Mouse (Mus musculus) adrenal gland, postnatal 10 days (tissue): ENCODE measurements around the gene Lrmp. TPM values are rescaled to one million over a fixed set of nuclear protein-coding genes. Genes with fewer than 3 reads are reported as not detected.
A peak's percentile ranks its signal among the peaks of the same experiment; 100 is the strongest.

Experiments
- DNase-seq: peaks from one replicate; pipeline ENCODE4 v3.0.0; 2021; ENCODE audit warnings: mixed read lengths
- total RNA-seq, 2 experiments: library from RNA; stranded (reverse); gene quantifications; 2 replicates each; pipeline ENCODE4 v1.2.3; 2021

Gene Lrmp
- total RNA-seq, 2 experiments from 2014 or later = 5.8 to 7.4 TPM

GRCm38 (mm10) chr6:145136831-145137230 is 21.4 kb downstream of the Lrmp start:
- DNase-seq = no peak

- no peak for DNase-seq
Measured at GRCm38 (mm10) chr6:145139236-145139635, 23.8 kb downstream of the Lrmp start.

GRCm38 (mm10) chr6:145139776-145140475 is 24.5 kb downstream of the Lrmp start:
- DNase-seq = no peak

GRCm38 (mm10) chr6:145140706-145141105 is 25.3 kb downstream of the Lrmp start:
- DNase-seq = peak; percentile 56

- DNase-seq = no peak
Measured at GRCm38 (mm10) chr6:145141827-145142226, 26.4 kb downstream of the Lrmp start.

GRCm38 (mm10) chr6:145145173-145145572 is 29.7 kb downstream of the Lrmp start:
- no peak for DNase-seq

- no peak for DNase-seq
Measured at GRCm38 (mm10) chr6:145147716-145148115, 32.3 kb downstream of the Lrmp start.

GRCm38 (mm10) chr6:145149054-145149453 is 33.6 kb downstream of the Lrmp start:
- DNase-seq = no peak

- DNase-seq = no peak
Measured at GRCm38 (mm10) chr6:145158619-145159018, 43.2 kb downstream of the Lrmp start.

- no peak for DNase-seq
Measured at GRCm38 (mm10) chr6:145160581-145160980, 45.1 kb downstream of the Lrmp start.

GRCm38 (mm10) chr6:145171892-145172606 is 56.6 kb downstream of the Lrmp start:
- DNase-seq = no peak

GRCm38 (mm10) chr6:145173781-145174191 is 58.3 kb downstream of the Lrmp start:
- DNase-seq = peak; percentile 94

GRCm38 (mm10) chr6:145175571-145175981 is 60.1 kb downstream of the Lrmp start:
- DNase-seq = peak; percentile 77

- no peak for DNase-seq
Measured at GRCm38 (mm10) chr6:145176474-145176873, 61.0 kb downstream of the Lrmp start.

- peak; percentile 76 for DNase-seq
Measured at GRCm38 (mm10) chr6:145179665-145180064, 64.2 kb downstream of the Lrmp start.

GRCm38 (mm10) chr6:145182044-145182443 is 66.6 kb downstream of the Lrmp start:
- peak; percentile 83 for DNase-seq

- DNase-seq = no peak
Measured at GRCm38 (mm10) chr6:145186096-145186495, 70.6 kb downstream of the Lrmp start.

- DNase-seq = no peak
Measured at GRCm38 (mm10) chr6:145187093-145188088, 71.9 kb downstream of the Lrmp start.

- DNase-seq = no peak
Measured at GRCm38 (mm10) chr6:145193038-145193437, 77.6 kb downstream of the Lrmp start.

- no peak for DNase-seq
Measured at GRCm38 (mm10) chr6:145193446-145193845, 78.0 kb downstream of the Lrmp start.

- DNase-seq = no peak
Measured at GRCm38 (mm10) chr6:145197949-145198686, 82.7 kb downstream of the Lrmp start.
